In genomic region chr17:29081618-29082381, GRCm38 (mm10) we compare ENCODE assay signal across 7 mouse cellular contexts. TPM values are rescaled to one million over a fixed set of nuclear protein-coding genes. Genes with fewer than 3 reads are reported as not detected.
A peak's percentile ranks its signal among the peaks of the same experiment; 100 is the strongest.
DNase-seq lines count a peak whose midpoint lies in the region; ATAC-seq lines count a peak whose summit lies in the region.

No protein-coding gene starts in this region.

- ATAC-seq in intestine, embryonic 15.5 days: no peak
- ATAC-seq in midbrain, embryonic 15.5 days (replicated peaks): no peak

- peaks cover 34% of the 10 kb centered on the region for H3K4me1 ChIP-seq in embryonic facial prominence, embryonic 10.5 days
- peaks cover 26% of the 10 kb centered on the region for H3K4me1 ChIP-seq in intestine, embryonic 15.5 days (replicated peaks)
- H3K4me1 ChIP-seq in midbrain, embryonic 15.5 days: peaks cover 25% of the 10 kb centered on the region

- peaks cover 68% of the 10 kb centered on the region for H3K27me3 ChIP-seq in embryonic facial prominence, embryonic 10.5 days (replicated peaks; ENCODE audit: low read depth, poor library complexity, severe bottlenecking)
- H3K27me3 ChIP-seq in intestine, embryonic 15.5 days (replicated peaks): 0 out of 2 replicates have a peak, but pooled peaks cover 3% of the 10 kb centered on the region
- H3K27me3 ChIP-seq in midbrain, embryonic 15.5 days (replicated peaks): peaks cover 9% of the 10 kb centered on the region; the same call in 1 of the 2 replicates

- H3K4me2 ChIP-seq in intestine, embryonic 15.5 days (replicated peaks): peak overlapping the region; percentile 45
- H3K4me2 ChIP-seq in midbrain, embryonic 15.5 days: peak overlapping the region; percentile 18

- 4% methylated on average over 21 of the region's 21 CpGs for WGBS in embryonic facial prominence, embryonic 10.5 days
- 18% methylated on average over 21 of the region's 21 CpGs for whole genome bisulfite sequencing in intestine, embryonic 15.5 days
- 2% methylated on average over 21 of the region's 21 CpGs for WGBS in midbrain, embryonic 15.5 days

- H3K9me3 ChIP-seq in embryonic facial prominence, embryonic 10.5 days: no peaks in the 10 kb centered on the region
- no peaks in the 10 kb centered on the region for H3K9me3 ChIP-seq in intestine, embryonic 15.5 days
- H3K9me3 ChIP-seq in midbrain, embryonic 15.5 days: no peaks in the 10 kb centered on the region

- H3K36me3 ChIP-seq in embryonic facial prominence, embryonic 10.5 days (replicated peaks): no peaks in the 10 kb centered on the region
- no peaks in the 10 kb centered on the region for H3K36me3 ChIP-seq in intestine, embryonic 15.5 days
- H3K36me3 ChIP-seq in midbrain, embryonic 15.5 days (replicated peaks): no peaks in the 10 kb centered on the region

- H3K4me3 ChIP-seq in embryonic facial prominence, embryonic 10.5 days: peak overlapping the region; percentile 35
- no peak overlapping the region for H3K4me3 ChIP-seq in intestine, embryonic 15.5 days (replicated peaks)
- no peak overlapping the region for H3K4me3 ChIP-seq in midbrain, embryonic 15.5 days

- H3K27ac ChIP-seq in embryonic facial prominence, embryonic 10.5 days (replicated peaks): peak overlapping the region; percentile 51; the same call in 1 of the 2 replicates
- peak overlapping the region; percentile 57; the same call in 1 of the 2 replicates for H3K27ac ChIP-seq in intestine, embryonic 15.5 days
- H3K27ac ChIP-seq in midbrain, embryonic 15.5 days: 0 out of 2 replicates have a peak overlapping the region, but pooled peaks have one; percentile 44

- peak; percentile 6 for DNase-seq in urinary bladder, postnatal 10 days (ENCODE audit: low spot score)
- DNase-seq in urinary bladder, adult 18-20 months (ENCODE audit: low spot score in 2 of 2): no peak
- DNase-seq in embryonic facial prominence, embryonic 10.5 days (ENCODE audit: low spot score): peak; percentile 32
- DNase-seq in thymus, postnatal 36 days: peak; percentile 54 to 73
- DNase-seq in adrenal gland, adult 18-20 months (ENCODE audit: low spot score in 2 of 2): no peak

- H3K9ac ChIP-seq in intestine, embryonic 15.5 days: no peak overlapping the region
- no peak overlapping the region for H3K9ac ChIP-seq in midbrain, embryonic 15.5 days

RNA-seq across cellular contexts. Expression of gene Cdkn1a, which starts 9.0 kb away (rescaled TPM):
- 26.0 and 27.5 TPM in 2 replicates for polyA plus RNA-seq in embryonic facial prominence, embryonic 10.5 days (2016; fragmentation: Nextera tagmentation; extraction: Ambion mirVana)
- 92.2 and 98.3 TPM in 2 replicates for polyA plus RNA-seq in intestine, embryonic 15.5 days (2015; fragmentation: Nextera tagmentation; extraction: Ambion mirVana)
- polyA plus RNA-seq in midbrain, embryonic 15.5 days (2015; fragmentation: Nextera tagmentation; extraction: Ambion mirVana): 97.7 and 99.9 TPM in 2 replicates
- 100 to 1,000 TPM; 100 to 128 TPM for total RNA-seq in adrenal gland, adult 18-20 months (2021)

RNA-seq across cellular contexts. Expression of gene Rab44, which starts 32.1 kb away (rescaled TPM):
- 0.09 and 0.21 TPM in 2 replicates for polyA plus RNA-seq in embryonic facial prominence, embryonic 10.5 days (2016; fragmentation: Nextera tagmentation; extraction: Ambion mirVana)
- polyA plus RNA-seq in intestine, embryonic 15.5 days (2015; fragmentation: Nextera tagmentation; extraction: Ambion mirVana): 0.53 and 0.61 TPM in 2 replicates
- polyA plus RNA-seq in midbrain, embryonic 15.5 days (2015; fragmentation: Nextera tagmentation; extraction: Ambion mirVana): 0.15 TPM in 1 of 2 replicates, not detected in the other
- total RNA-seq in adrenal gland, adult 18-20 months (2021): under 1 TPM; 0.20 to 0.54 TPM

RNA-seq across cellular contexts. Expression of gene Srsf3, which starts 49.4 kb away (rescaled TPM):
- 830 and 831 TPM in 2 replicates for polyA plus RNA-seq in embryonic facial prominence, embryonic 10.5 days (2016; fragmentation: Nextera tagmentation; extraction: Ambion mirVana)
- polyA plus RNA-seq in intestine, embryonic 15.5 days (2015; fragmentation: Nextera tagmentation; extraction: Ambion mirVana): 485 and 544 TPM in 2 replicates
- polyA plus RNA-seq in midbrain, embryonic 15.5 days (2015; fragmentation: Nextera tagmentation; extraction: Ambion mirVana): 429 and 442 TPM in 2 replicates
- total RNA-seq in adrenal gland, adult 18-20 months (2021): 100 to 1,000 TPM; 113 to 119 TPM

Comparison
In these comparisons a context has a peak if more than half of its experiments do, and no peak if none do; other contexts are left out.
1. DNase-seq: peak in urinary bladder, postnatal 10 days (single experiment), embryonic facial prominence, embryonic 10.5 days (single experiment) and thymus, postnatal 36 days (2 of 2); none in urinary bladder, adult 18-20 months (0 of 2) and adrenal gland, adult 18-20 months (0 of 2).
2. Peak in every context shown above with its lines, with median percentiles within 50 percentile points of each other: H3K27ac ChIP-seq.